Mouse (Mus musculus) left cerebral cortex, postnatal 25 days (tissue): ENCODE measurements at regions not wholly inside any gene's neighbourhood (a gene's known extent, or its start where the extent isn't known, plus 50 kb on each side); places are given as distances from the start of the nearest gene placed in this dataset.
"Not testable (repeated sequence)": the region's sequence is repeated elsewhere in the genome, so short reads cannot be mapped to it uniquely, and the experiment has no call there.

ENCODE experiments used
- DNase-seq, 2 experiments: peaks; one replicate each; pipeline ENCODE4 v3.0.0; 2022; ENCODE audit warnings: low spot score in 2 of 2, mixed read lengths in 1 of 2
- intact Hi-C: fragments of 180-260 bp; cut with DNase I; formaldehyde crosslinking; loops from one replicate; pipeline ENCODE4 v1.15.1; 2025

DNA sequence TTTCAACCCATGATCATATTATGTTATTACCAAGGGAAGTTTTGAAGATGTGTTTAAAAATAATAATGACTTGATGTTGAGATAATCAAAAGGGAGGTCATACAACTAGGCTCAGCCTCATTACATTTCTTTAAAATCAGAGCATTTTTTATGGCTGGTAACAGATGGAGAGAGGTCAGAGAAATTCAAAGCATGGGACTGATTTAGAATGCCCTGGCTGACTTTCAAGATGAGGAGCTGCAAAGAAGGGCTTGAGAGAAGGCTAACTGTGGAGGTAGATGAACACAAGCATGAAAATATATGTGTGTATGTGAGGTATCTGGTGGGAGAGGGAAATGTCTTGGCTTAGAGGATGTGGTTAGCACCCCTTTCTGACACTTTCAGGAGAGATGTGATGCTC lies 502.6 kb upstream of the Gdi2 start:
- intact Hi-C loops, DNase-seq: not testable (repeated sequence)

DNA sequence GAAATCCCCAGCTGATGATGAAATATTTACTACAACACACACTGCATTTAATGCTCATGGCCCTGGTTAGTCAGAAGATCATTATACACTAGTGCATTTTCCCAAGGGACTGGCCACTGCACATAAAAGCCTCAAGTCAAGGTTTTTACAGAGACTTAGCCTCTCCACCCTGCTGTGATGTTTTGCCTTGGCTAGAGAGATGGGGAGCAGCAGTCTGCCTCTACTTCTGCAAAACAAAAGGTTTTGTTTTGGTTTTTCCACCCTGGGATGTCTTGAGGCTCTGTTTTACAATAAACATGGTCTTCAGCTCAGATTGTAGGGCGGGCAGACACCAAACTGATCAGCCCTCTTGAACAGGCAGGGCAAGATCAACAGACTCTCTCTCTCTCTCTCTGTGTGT lies 500.9 kb upstream of the Gdi2 start:
- intact Hi-C loops: not testable (repeated sequence)
- DNase-seq: peak; percentile 1

DNA sequence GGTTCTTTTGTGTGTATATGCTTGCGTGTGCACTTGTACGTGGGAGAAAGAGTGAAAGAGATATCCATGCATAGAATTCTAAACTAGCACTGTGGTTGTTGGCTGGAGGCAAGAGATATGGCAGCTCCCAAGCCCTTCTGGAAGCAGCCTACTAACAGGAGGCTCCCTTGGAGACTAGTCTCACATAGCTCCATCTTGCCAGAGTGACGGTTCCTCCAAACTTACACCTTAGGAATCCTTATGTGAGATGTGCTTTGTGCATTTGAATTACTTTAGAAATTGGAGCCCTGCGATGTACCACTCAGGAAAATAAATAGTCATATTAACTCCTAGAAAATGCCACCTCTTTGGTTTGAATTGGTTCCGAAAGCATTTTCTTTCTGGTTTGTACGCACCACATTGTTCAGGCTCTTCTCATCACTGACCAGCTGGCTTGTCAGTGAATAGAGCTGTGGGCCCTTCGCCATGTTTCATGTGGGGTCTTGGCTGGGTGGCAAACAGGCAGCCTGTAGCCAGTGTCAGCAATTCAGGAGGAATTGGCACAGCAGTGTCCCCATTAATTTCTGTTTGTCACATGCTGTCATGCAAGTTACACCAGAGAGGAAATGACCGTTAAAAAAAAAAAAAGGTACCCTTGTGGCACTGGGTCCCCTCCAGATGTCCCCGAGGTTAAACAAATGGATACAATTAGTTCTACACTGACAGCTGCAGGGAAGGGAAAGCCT lies 491.3 kb upstream of the Gdi2 start:
- intact Hi-C loops, DNase-seq: not testable (repeated sequence)

DNA sequence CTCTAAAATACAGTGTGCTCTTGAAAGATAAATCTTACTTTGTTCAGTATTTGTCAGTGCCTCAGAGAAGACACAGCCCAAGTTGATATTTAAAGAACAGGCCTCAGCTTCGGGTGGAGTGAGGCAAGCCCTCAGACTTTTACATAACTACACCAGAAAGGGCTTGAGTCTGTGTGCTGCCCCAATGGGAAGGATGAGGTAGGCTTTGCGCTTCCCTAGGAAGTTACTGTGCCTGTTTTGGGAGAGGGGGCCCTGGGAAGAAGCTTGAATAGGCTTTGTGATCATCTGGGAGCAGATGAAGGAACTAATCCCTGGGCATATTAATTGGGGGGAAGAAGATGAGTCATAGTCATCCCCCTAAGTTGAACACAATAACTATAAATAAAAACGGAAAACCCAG lies 454.4 kb upstream of the Gdi2 start:
- DNase-seq, intact Hi-C loops: not testable (repeated sequence)

DNA sequence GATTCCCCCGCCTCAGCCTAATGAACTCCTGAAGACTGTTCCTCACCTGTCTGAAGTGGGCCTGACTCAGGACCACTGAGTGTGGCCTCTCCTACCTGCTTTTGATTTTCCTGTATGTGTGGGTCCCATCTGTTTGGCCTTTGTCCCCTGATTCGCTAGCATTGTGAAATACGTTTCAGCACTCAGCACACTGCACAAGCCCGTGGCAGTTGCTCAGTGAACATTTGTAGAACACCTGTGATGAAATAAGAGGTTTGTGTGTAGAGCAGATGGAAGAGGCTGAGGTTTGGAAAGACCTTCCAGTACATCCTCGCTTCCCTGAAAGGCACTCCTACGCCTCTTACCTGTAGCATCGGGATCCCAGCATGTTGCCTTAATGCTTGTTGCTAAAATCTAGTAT lies 447.9 kb upstream of the Gdi2 start:
- DNase-seq, intact Hi-C loops: not testable (repeated sequence)

DNA sequence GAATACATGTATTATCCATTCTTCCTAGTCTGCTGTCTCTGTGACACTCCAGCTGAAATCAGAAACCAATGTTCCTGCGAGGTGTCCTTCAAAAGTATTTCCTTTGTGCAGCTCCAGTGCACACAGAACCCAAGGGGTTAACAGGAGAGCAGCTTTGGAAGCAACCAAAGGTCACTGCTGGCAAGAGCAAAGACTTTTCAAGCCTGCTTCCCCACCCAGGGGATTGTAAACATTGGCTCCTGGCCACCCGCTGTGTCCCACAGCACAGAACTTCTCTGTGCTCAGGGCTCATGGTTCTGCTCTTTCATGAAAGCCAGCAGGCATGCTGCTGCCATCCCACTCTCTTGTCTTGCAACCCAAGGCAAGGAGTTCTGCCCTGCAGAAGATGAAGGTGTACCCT lies 431.3 kb upstream of the Gdi2 start:
- DNase-seq, intact Hi-C loops: not testable (repeated sequence)

DNA sequence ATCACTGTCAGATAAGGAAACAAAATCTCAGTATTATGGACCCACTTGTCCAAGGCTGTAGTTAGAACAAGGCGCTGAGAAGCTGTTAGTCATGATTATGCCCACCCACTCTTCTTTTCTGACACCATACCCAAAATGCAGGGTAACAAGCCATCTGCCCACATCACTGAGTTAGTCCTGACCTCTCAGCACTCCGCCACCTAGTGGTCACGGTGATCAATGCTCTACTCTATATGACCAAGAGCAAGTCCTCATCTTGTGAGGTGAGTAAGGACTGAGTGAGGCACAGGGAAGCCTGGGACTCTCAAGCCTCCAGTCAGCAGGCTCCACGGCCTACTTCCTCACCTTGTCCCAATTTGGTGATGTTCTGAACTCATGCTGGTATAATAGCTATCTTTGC lies 409.7 kb upstream of the Gdi2 start:
- intact Hi-C loops, DNase-seq: not testable (repeated sequence)

DNA sequence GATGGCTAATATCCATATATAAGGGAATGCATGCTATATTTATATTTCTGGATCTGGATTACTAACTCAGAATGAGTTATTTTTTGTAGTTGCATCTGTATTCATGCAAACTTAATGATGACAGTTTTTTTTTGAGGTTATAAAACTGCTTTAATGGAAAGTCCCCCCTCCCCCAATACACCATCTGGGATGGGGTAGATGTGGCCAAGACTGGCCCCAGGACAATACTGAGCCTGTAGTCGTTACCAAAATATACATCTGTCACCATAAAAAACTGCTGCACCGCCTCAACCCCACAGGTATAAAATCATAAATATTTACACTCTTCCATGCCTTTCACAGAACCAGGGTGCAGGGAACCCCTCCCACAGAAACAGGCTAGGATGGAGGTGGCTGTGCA lies 400.6 kb upstream of the Gdi2 start:
- DNase-seq, intact Hi-C loops: not testable (repeated sequence)

DNA sequence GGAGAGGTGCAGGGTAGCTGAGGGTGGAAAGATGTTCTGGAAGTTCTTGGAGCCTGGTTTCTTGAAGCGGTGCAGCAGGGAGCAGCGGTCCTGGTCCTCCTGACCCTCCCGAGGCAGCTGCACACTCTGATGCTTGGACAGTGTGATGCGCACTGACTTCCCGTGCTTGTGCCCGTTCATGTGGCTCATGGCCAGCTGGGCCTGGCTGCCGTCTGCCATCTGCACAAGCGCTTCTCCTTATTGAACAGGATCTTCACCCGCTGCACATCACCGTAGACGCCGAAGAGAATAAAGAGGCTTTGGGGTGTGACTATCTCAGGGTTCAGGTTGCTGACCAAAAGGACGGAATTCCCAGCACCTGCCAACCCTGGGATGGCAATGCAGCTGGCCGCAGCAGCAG lies 399.2 kb upstream of the Gdi2 start:
- no peak for DNase-seq
- intact Hi-C loops: no loop called here

DNA sequence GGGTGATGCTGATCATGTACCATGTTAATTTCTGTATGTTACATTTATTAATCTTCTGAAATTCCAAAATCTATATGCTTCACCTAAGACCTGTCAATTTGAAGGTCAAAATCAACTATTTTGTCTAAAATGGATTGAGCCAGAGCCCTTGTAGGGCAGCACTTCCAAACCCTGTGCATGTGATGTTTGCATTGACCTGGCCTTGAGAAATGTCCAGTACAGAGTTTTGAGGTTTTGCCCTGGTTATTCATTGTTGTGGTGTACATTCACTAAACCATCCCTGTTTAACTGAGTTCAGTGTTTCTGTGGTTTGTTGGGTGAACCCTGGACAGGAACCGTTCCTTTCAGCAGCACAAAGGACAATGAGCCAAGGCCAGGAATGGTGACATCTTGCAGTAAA lies 392.4 kb upstream of the Gdi2 start:
- DNase-seq, intact Hi-C loops: not testable (repeated sequence)
